Mouse (Mus musculus) limb, embryonic 14.5 days (tissue): ENCODE results near the gene Prss54. TPM values are rescaled to one million over a fixed set of nuclear protein-coding genes. Genes with fewer than 3 reads are reported as not detected.

ENCODE experiments used
- ATAC-seq: fragments of 200-750 bp; cut with Nextera tagmentation; 2 replicates; pipeline ENCODE4 v1.8.0; 2017; ENCODE audit warnings: low read depth, moderate number of reproducible peaks, moderate TSS enrichment; ENCODE audit not compliant: low FRiP score
- DNase-seq: peaks from one replicate; pipeline ENCODE4 v3.0.0-alpha.2; 2015; ENCODE audit warnings: low spot score
- H3K27ac ChIP-seq: fragments of 300-500 bp; sonication (generic); replicated peaks from 2 replicates; pipeline ENCODE4 v1.5.1; 2014; ENCODE audit warnings: low read depth, mild to moderate bottlenecking, low read length, moderate library complexity, mixed read lengths
- H3K27me3 ChIP-seq: fragments of 300-500 bp; sonication (generic); 2 replicates; pipeline ENCODE4 v1.6.1; 2014; ENCODE audit warnings: low read length, mixed read lengths; ENCODE audit not compliant: control insufficient read depth, insufficient read depth
- H3K36me3 ChIP-seq: fragments of 300-500 bp; sonication (generic); 2 replicates; pipeline ENCODE4 v1.6.1; 2014; ENCODE audit warnings: mild to moderate bottlenecking, low read length, moderate library complexity, mixed read lengths; ENCODE audit not compliant: control insufficient read depth, insufficient read depth
- H3K4me1 ChIP-seq: fragments of 300-500 bp; sonication (generic); 2 replicates; pipeline ENCODE4 v1.6.1; 2014; ENCODE audit warnings: antibody characterized with exemption, low read length, mixed read lengths; ENCODE audit not compliant: control insufficient read depth, insufficient read depth
- H3K4me2 ChIP-seq: fragments of 300-500 bp; sonication (generic); replicated peaks from 2 replicates; pipeline ENCODE4 v1.6.1; 2014; ENCODE audit warnings: low read depth, mild to moderate bottlenecking, low read length, moderate library complexity; ENCODE audit not compliant: severe bottlenecking
- H3K4me3 ChIP-seq: fragments of 300-500 bp; sonication (generic); replicated peaks from 2 replicates; pipeline ENCODE4 v1.5.1; 2014; ENCODE audit warnings: low read length
- H3K9ac ChIP-seq: fragments of 300-500 bp; sonication (generic); 2 replicates; pipeline ENCODE4 v1.6.1; 2014; ENCODE audit warnings: mild to moderate bottlenecking, low read depth, low read length, moderate library complexity; ENCODE audit not compliant: severe bottlenecking
- H3K9me3 ChIP-seq: fragments of 300-500 bp; sonication (generic); 2 replicates; pipeline ENCODE4 v1.6.1; 2016; ENCODE audit warnings: low read length; ENCODE audit not compliant: control insufficient read depth
- POLR2A ChIP-seq: fragments of 200-500 bp; IDR thresholded peaks from 2 replicates; pipeline ENCODE4 v1.8.0; 2012; ENCODE audit warnings: inconsistent platforms, mild to moderate bottlenecking, moderate library complexity, borderline replicate concordance; ENCODE audit not compliant: insufficient read depth, insufficient read length; ENCODE audit errors: extremely low read depth
- WGBS: fragments of 180-500 bp; shearing (Covaris S2); extraction: QIAGEN DNeasy Blood & Tissue Kit; methylation state at CpG from one replicate; pipeline ENCODE4 v1.1.7; 2014; 5-methylcytosine and 5-hydroxymethylcytosine counted together
- polyA plus RNA-seq, 2 experiments: library from polyadenylated mRNA; depleted of rRNA in 1 of 2; stranded (reverse) in 1 of 2; unstranded in 1 of 2; fragments of >200 nt; fragmentation: Nextera tagmentation in 1 of 2; extraction: Ambion mirVana in 1 of 2; gene quantifications; 2 replicates each; pipeline versions ENCODE4 v1.2.1 to v1.2.3; 2012 to 2014

The Prss54 gene
- polyA plus RNA-seq, 2 experiments: not detected

DNA sequence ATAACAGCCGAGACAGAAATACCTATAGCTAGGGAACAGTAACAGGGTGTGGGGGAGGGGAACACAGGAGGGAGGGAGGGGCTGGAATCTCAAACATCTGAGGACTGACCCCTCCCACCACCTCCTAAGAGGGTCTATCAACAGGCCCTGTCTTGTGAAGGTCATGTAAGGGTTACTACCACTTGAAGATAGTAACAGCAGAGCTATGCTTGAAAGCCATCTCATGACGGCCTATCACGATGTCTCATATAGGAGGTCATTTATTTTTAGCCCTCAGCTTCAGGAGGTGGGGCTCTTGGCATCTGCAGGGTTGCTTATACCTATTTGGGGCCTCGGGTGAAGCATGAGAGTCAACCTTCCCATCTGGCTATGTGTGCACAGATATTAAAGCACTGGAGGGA lies 20.7 kb upstream of the Prss54 start:
- H3K4me2 ChIP-seq: no peak overlapping the region
- no peak overlapping the region for H3K9ac ChIP-seq
- 48% methylated on average over 4 of the region's 4 CpGs for WGBS
- ATAC-seq (0 out of 2 replicates have a peak, but pooled peaks have one; percentile 26), DNase-seq (no peak)
- TF ChIP-seq POLR2A: no peak
- no peak overlapping the region for H3K27ac ChIP-seq
- H3K9me3 ChIP-seq: no peaks in the 10 kb centered on the region
- no peaks in the 10 kb centered on the region for H3K36me3 ChIP-seq
- H3K4me1 ChIP-seq: no peaks in the 10 kb centered on the region
- no peak overlapping the region for H3K4me3 ChIP-seq
- H3K27me3 ChIP-seq: no peaks in the 10 kb centered on the region

DNA sequence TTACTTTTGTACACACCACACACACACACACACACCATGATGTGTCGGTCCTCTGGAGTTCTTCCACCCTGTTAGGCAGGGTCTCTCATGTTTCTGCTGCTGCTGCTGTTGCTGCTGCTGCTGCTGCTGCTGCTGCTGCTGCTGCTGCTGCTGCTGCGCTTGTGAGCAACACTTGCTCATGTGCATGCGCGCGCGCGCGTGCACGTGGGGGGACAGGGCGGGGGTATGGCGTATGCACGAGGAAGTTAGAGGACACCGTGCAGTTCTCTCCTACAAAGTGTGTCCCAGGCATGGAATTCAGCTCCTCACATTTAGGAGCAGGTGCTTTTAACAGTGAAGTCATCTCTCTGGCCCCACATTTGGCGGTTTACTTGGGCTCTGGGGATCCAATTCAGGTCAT lies 19.0 kb upstream of the Prss54 start:
- 79% methylated on average over 14 of the region's 14 CpGs for WGBS

DNA sequence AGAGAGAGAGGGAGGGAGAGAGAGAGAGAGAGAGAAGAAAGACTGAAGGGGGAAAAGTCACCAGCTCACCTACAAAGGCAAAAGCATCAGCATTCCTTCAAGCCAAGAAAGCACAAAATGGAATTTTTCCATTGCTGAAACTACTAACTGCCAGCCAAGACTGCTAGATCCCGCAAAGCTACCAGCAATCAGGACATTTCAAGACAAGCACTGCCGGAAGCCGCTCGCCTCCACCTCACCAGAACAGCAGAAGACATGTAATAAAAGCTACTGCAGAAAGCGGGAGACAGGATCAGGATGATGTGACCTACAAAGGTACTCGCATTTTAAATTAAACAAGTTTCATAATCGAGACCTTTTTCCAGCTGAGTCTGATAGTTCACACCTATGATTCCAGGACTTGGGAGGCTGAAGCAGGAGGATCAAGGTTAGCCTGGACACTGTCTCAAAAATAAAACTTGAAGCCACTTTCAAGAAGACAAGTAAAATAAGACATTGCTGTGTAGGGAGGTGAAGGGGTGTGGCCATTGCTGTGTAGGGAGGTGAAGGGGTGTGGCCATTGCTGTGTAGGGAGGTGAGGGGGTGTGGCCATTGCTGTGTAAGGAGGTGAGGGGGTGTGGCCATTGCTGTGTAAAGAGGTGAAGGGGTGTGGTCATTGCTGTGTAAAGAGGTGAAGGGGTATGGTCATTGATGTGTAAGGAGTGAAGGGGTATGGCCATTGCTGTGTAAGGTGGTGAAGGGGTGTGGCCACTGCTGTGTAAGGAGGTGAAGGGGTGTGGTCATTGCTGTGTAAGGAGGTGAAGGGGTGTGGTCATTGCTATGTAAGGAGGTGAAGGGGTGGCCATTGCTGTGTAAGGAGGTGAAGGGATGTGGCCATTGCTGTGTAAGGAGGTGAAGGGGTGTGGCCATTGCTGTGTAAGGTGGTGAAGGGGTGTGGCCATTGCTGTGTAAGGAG lies 17.6 kb upstream of the Prss54 start:
- Histone ChIP-seq H3K36me3 (no peaks in the 10 kb centered on the region), H3K4me2 (no peak overlapping the region), H3K9me3 (no peaks in the 10 kb centered on the region), H3K9ac (no peak overlapping the region), H3K27ac (no peak overlapping the region), H3K27me3 (no peaks in the 10 kb centered on the region), H3K4me3 (no peak overlapping the region), H3K4me1 (no peaks in the 10 kb centered on the region)
- no peak for TF ChIP-seq POLR2A
- WGBS: 90% methylated on average over 7 of the region's 7 CpGs
- DNase-seq (no peak), ATAC-seq (no peak)

More for the DNA sequence above, 19.0 kb upstream of the Prss54 start:
- no peaks in the 10 kb centered on the region for H3K4me1 ChIP-seq
- no peaks in the 10 kb centered on the region for H3K36me3 ChIP-seq
- no peaks in the 10 kb centered on the region for H3K27me3 ChIP-seq
- no peak overlapping the region for H3K27ac ChIP-seq
- no peak overlapping the region for H3K4me2 ChIP-seq
- TF ChIP-seq POLR2A: no peak
- ATAC-seq (no peak), DNase-seq (no peak)
- H3K4me3 ChIP-seq: no peak overlapping the region
- H3K9ac ChIP-seq: no peak overlapping the region
- H3K9me3 ChIP-seq: no peaks in the 10 kb centered on the region

DNA sequence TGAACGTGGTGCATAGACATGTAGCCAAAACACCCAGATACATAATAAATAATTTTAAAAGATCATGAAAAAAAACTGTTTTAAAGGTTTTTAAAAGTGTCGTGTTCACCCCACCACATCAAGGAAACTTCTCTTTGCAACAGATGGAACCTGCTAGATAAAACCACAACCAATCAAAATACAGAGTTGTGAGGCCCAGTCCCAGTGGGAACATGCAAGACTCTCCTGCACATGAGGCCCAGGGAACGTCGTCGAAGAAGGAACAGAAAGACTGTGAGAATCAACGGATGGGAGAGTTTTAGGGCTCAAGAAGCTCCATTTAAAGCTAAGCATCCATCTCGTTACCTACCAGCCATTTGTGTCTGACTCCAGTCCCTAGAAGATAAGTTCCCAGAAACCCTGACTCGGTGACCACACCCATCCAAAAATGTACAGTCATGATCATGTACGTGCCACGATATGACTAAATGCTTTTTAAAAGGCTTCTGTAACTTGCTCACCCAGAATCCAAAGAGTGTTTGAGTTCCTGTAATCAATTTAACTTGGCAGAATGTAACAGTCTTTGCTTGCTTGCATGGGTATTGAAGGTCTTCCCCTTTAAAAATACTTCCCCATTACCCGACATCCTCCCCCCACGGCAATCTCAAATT lies 16.1 kb upstream of the Prss54 start:
- H3K4me2 ChIP-seq: no peak overlapping the region
- H3K4me3 ChIP-seq: no peak overlapping the region
- H3K27ac ChIP-seq: no peak overlapping the region
- no peak for DNase-seq
- no peaks in the 10 kb centered on the region for H3K27me3 ChIP-seq
- no peak for TF ChIP-seq POLR2A
- H3K36me3 ChIP-seq: no peaks in the 10 kb centered on the region
- 83% methylated on average over 12 of the region's 12 CpGs for WGBS
- H3K4me1 ChIP-seq: no peaks in the 10 kb centered on the region
- H3K9me3 ChIP-seq: no peaks in the 10 kb centered on the region
- ATAC-seq: no peak
- H3K9ac ChIP-seq: no peak overlapping the region

DNA sequence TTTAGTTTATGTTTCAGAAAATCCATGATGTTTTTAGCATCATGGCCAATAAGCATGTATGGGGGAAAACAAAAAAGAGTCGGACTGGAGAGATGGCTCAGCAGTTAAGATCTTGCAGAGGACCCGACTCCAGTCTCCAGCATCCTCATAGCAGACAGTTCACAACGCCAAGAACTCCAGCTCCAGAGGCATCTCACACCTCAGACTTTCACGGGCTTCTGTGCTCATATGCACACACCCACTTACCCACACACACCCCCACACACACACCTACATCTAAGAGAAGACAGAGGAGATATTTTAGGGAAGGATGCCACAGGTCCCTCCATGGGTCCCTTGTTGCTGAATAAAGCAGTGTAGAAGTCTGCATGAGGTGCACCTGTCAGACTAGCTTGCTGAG lies 14.4 kb upstream of the Prss54 start:
- H3K4me3 ChIP-seq: no peak overlapping the region
- no peaks in the 10 kb centered on the region for H3K9me3 ChIP-seq
- no peak overlapping the region for H3K4me2 ChIP-seq
- H3K27me3 ChIP-seq: no peaks in the 10 kb centered on the region
- H3K27ac ChIP-seq: no peak overlapping the region
- no peak for ATAC-seq
- no peaks in the 10 kb centered on the region for H3K36me3 ChIP-seq
- 72% methylated on average over 4 of the region's 4 CpGs for WGBS
- DNase-seq: no peak
- H3K9ac ChIP-seq: no peak overlapping the region
- TF ChIP-seq POLR2A: no peak
- no peaks in the 10 kb centered on the region for H3K4me1 ChIP-seq
